Mouse (Mus musculus) C2C12 (cell line): ENCODE measurements around the gene Hs3st1. TPM values are rescaled to one million over a fixed set of nuclear protein-coding genes. Genes with fewer than 3 reads are reported as not detected.

ENCODE experiments used
- H3K27me3 ChIP-seq: one replicate; pipeline ENCODE4 v1.6.1; 2011; ENCODE audit not compliant: control insufficient read depth, insufficient read depth, insufficient read length
- H3K36me3 ChIP-seq: one replicate; pipeline ENCODE4 v1.6.1; 2011; ENCODE audit not compliant: control insufficient read depth, insufficient read depth
- H3K4me3 ChIP-seq: one replicate; pipeline ENCODE4 v1.5.1; 2011; ENCODE audit warnings: mild to moderate bottlenecking, control low read depth; ENCODE audit not compliant: poor library complexity, insufficient read depth, severe bottlenecking
- H3K79me2 ChIP-seq: one replicate; pipeline ENCODE4 v1.6.1; 2011; ENCODE audit not compliant: control insufficient read depth, insufficient read depth
- H3K79me3 ChIP-seq: one replicate; pipeline ENCODE4 v1.6.1; 2011; ENCODE audit warnings: low read depth, control low read depth
- H3ac ChIP-seq: one replicate; pipeline ENCODE3; 2011; ENCODE audit warnings: low read depth; ENCODE audit not compliant: control insufficient read depth, insufficient read length
- CEBPB ChIP-seq: IDR thresholded peaks from one replicate; pipeline ENCODE4 v1.6.1; 2011; ENCODE audit warnings: low read depth, mild to moderate bottlenecking, control low read depth, moderate library complexity
- CTCF ChIP-seq: IDR thresholded peaks from one replicate; pipeline ENCODE4 v1.5.1; 2011; ENCODE audit not compliant: control insufficient read depth, insufficient read depth, insufficient read length
- FOSL1 ChIP-seq: IDR thresholded peaks from one replicate; pipeline ENCODE4 v1.8.0; 2011; ENCODE audit warnings: mild to moderate bottlenecking, low read length; ENCODE audit not compliant: poor library complexity, insufficient read depth, severe bottlenecking
- MAX ChIP-seq: IDR thresholded peaks from one replicate; pipeline ENCODE4 v1.6.1; 2011; ENCODE audit warnings: mild to moderate bottlenecking, control low read depth
- MYOD1 ChIP-seq: IDR thresholded peaks from one replicate; pipeline ENCODE4 v1.6.1; 2011; ENCODE audit warnings: low read depth; ENCODE audit not compliant: control insufficient read depth, insufficient read length
- MYOG ChIP-seq: IDR thresholded peaks from one replicate; pipeline ENCODE4 v1.6.1; 2011; ENCODE audit not compliant: control insufficient read depth, insufficient read length; ENCODE audit errors: extremely low read depth
- USF1 ChIP-seq: IDR thresholded peaks from one replicate; pipeline ENCODE4 v1.6.1; 2011; ENCODE audit warnings: low read depth, mild to moderate bottlenecking, control low read depth, moderate library complexity
- polyA plus RNA-seq: library from polyadenylated mRNA; unstranded; fragments of >200 nt; fragmentation: generic; extraction: Trizol; gene quantifications from one replicate; pipeline ENCODE4 v1.2.1, GENCODE M21; 2012; ENCODE audit warnings: missing spikeins

The Hs3st1 gene
- polyA plus RNA-seq, 1 experiment = 2.1 TPM

DNA sequence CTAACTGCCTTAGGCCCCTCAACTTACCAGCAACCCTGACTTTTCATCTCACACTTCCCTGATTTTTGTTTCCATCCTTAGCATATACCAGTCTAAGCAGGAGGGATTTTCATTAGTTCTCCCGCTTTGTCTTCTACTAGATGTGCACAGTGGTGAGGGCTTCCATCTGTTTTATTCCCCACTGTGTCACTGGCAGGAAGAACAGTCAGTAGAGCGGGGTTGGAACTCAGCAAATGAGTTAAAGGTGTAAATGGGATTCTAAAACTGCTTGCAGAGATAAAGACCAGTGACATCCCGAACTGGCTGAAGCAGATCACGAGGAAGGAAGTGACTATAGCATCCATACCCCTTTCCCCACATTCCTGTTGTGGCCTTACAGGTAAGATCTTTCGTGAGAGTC, 116.3 kb downstream of the Hs3st1 start:
- Histone ChIP-seq H3ac (no peak overlapping the region), H3K79me3 (no peaks in the 10 kb centered on the region), H3K4me3 (no peak overlapping the region), H3K36me3 (no peaks in the 10 kb centered on the region), H3K79me2 (no peaks in the 10 kb centered on the region), H3K27me3 (no peaks in the 10 kb centered on the region)
- TF ChIP-seq CEBPB = no peak
- no peak for TF ChIP-seq MYOG
- no peak for TF ChIP-seq FOSL1

DNA sequence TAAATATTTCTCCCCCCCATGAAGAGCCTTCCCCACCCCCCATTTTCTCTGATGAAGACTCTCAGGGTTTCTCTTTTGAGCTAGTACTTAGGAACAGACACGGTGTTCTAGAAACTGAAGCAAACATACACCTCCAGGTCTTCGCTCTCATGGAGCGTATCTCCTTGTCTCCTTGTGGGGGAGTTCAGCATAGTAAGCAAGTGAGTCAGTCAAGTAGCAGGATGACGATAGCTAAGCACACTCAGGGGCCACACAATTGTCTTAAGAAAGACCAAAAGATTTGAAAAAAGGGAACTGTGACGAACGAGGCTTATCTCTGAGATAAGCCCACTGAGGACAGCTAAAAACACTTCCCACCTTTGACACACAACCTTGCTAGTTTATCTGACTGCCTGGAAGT, 117.4 kb downstream of the Hs3st1 start:
- H3K79me3 ChIP-seq = no peaks in the 10 kb centered on the region
- no peaks in the 10 kb centered on the region for H3K36me3 ChIP-seq
- H3ac ChIP-seq = no peak overlapping the region
- H3K27me3 ChIP-seq = no peaks in the 10 kb centered on the region
- H3K79me2 ChIP-seq = no peaks in the 10 kb centered on the region
- no peak for TF ChIP-seq CEBPB
- no peak for TF ChIP-seq USF1
- no peak for TF ChIP-seq CTCF
- TF ChIP-seq MAX = no peak
- no peak for TF ChIP-seq FOSL1
- no peak for TF ChIP-seq MYOD1
- no peak for TF ChIP-seq MYOG
- H3K4me3 ChIP-seq = no peak overlapping the region

DNA sequence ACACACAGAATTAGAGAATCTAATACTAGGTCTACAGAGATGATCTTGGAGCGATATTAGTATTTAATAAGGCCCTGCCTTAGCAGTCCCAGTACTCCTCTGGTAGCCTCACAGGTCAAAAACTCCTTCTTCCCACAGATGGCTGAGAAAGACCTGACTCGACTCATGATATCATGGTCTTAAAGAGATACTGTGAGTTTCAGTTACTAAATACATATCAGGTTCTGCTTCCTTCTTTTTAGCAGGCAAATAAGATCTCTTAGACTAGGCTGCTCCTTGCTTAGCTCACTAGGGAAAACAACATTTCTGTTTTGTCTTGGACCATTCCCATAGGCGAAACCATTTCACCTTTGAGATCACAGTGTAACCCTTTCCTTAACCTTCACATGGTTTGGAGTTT, 119.2 kb downstream of the Hs3st1 start:
- TF ChIP-seq FOSL1 = no peak
- TF ChIP-seq USF1 = no peak
- no peak for TF ChIP-seq CEBPB
- no peak for TF ChIP-seq MYOG
- no peak for TF ChIP-seq MYOD1
- TF ChIP-seq CTCF = no peak
- no peak for TF ChIP-seq MAX
- Histone ChIP-seq H3K27me3 (no peaks in the 10 kb centered on the region), H3K79me3 (no peaks in the 10 kb centered on the region), H3K36me3 (no peaks in the 10 kb centered on the region), H3ac (no peak overlapping the region), H3K79me2 (no peaks in the 10 kb centered on the region), H3K4me3 (no peak overlapping the region)

DNA sequence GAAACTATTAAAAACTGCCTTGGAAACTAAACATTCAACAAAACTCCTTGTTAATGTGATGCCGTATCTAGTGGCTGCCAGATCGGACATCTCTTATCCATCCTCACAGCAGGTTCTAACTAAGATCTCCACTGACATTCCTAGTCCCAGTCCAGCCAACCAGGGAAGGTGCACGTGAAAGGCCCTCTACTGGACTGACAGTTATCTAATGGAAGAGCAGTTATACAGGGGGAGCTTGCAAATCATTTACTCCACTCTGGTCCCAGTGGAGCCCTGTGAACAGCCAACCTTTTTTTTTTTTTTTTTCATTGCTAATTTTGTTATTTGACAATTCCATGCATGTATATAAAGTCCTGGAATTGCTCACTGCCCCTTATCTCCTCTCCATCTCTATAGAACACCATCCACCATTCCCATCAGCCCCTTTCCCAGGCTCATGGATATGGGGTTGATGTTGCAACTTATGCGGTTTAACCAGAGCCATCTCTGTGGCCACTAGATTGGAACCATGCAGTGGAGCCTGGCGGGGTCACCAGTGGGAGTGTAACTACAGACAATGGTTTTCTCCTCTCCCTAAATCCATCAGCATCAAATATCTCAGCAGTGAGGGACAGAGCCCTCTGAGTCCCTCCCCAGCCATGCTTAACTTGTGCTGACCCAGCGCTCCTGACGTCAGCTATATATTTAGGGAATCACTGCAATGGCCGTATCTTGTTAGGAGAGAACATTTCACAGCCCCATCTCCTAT, 120.8 kb downstream of the Hs3st1 start:
- Histone ChIP-seq H3K4me3 (no peak overlapping the region), H3K27me3 (no peaks in the 10 kb centered on the region), H3K79me2 (no peaks in the 10 kb centered on the region), H3K79me3 (no peaks in the 10 kb centered on the region), H3ac (no peak overlapping the region), H3K36me3 (no peaks in the 10 kb centered on the region)
- TF ChIP-seq USF1 (no peak), MYOD1 (no peak), MAX (no peak), CEBPB (no peak), FOSL1 (no peak), CTCF (no peak)

DNA sequence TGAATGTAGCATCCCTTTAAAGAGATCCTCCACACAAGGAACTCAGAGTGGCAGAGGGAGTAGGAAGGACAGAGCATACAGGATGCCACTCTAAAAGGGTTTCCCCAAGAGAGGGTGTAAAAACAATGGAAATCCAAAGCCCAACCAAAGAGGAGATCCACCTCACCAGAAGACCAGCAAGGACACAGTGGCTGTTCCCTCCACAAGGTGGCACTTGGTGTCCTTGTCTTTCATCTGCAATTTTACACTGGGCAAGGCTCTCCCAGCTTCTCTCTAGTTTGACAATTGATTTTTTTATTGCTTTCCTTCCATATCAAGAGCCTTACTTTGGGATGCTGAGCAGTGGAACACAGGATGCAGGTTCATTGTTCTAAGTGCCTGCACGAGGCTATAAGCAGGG, 122.1 kb downstream of the Hs3st1 start:
- no peak for TF ChIP-seq MYOG
- no peak for TF ChIP-seq CEBPB
- H3K36me3 ChIP-seq = no peaks in the 10 kb centered on the region
- H3K4me3 ChIP-seq = no peak overlapping the region
- H3K27me3 ChIP-seq = no peaks in the 10 kb centered on the region
- no peaks in the 10 kb centered on the region for H3K79me2 ChIP-seq
- H3ac ChIP-seq = no peak overlapping the region
- H3K79me3 ChIP-seq = no peaks in the 10 kb centered on the region

DNA sequence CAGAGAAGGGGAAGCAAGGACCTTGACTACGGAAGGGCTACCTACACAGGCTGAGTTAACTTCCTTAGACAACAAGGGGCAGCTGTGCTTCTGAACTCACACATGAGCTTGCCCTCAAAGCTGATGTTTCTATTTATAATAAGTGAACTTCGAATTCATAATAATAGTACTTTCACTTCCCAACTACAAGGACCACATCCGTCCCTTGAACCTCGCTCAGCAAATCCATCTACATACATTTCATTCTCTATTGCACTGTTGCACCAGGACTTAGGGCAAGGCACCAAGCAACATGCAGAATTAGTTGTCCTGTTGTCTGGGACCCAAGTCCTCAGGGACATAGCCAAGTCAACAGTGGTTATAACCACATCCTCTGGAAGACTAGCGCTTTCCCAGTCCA, 124.4 kb downstream of the Hs3st1 start:
- no peaks in the 10 kb centered on the region for H3K79me2 ChIP-seq
- TF ChIP-seq FOSL1 (no peak), USF1 (no peak), MYOD1 (no peak), MYOG (no peak), CEBPB (no peak), MAX (no peak)
- H3K27me3 ChIP-seq = no peaks in the 10 kb centered on the region
- H3K4me3 ChIP-seq = no peak overlapping the region
- H3K36me3 ChIP-seq = no peaks in the 10 kb centered on the region
- H3K79me3 ChIP-seq = no peaks in the 10 kb centered on the region
- no peak overlapping the region for H3ac ChIP-seq
